Mouse (Mus musculus): ENCODE measurements around the gene Camsap3.

DNA sequence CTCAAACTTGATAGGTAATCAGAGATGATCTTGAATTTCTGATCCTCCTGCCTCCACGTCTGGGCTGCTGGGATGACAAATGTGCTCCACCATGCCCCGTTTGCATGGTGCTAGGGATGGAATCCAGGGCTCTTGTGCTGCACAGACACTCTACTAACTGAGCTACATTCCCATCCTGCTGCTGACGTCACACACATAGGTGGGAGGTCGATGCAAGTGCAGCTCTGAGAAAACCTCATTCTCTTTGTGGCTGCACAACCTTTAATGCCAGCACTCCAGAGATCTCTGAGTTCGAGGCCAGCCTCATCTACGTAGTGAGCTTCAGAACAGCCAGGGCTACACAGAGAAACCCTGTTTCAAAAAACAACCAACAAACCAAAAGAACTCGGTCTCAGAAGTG lies 47.9 kb upstream of the Camsap3 start:
- TF ChIP-seq CTCF (IDR thresholded peaks at IDR 0.05; ENCODE audit: control insufficient read depth, insufficient read depth, insufficient read length), result no peak
- TF ChIP-seq MYOD1 (IDR thresholded peaks at IDR 0.05; ENCODE audit: control insufficient read depth, insufficient read length, low read depth), result no peak
- TF ChIP-seq USF1 (IDR thresholded peaks at IDR 0.05; ENCODE audit: low read depth), result no peak
- TF ChIP-seq MAX (IDR thresholded peaks at IDR 0.05), result no peak
- TF ChIP-seq FOSL1 (IDR thresholded peaks at IDR 0.05; ENCODE audit: insufficient read depth, low read length, poor library complexity, severe bottlenecking), result no peak
- no peak for TF ChIP-seq MYOG (IDR thresholded peaks at IDR 0.05; ENCODE audit: control insufficient read depth, extremely low read depth, insufficient read length)
- TF ChIP-seq CEBPB (IDR thresholded peaks at IDR 0.05; ENCODE audit: low read depth), result no peak
